Mouse (Mus musculus) naive thymus-derived CD4-positive, alpha-beta T cell, adult 2 months (primary cell): ENCODE measurements around the gene Sorbs1.
"Not testable (repeated sequence)": the region's sequence is repeated elsewhere in the genome, so short reads cannot be mapped to it uniquely, and the experiment has no call there.

Source experiments
- DNase-seq: peaks from one replicate; pipeline ENCODE4 v3.0.0-alpha.2; 2011; ENCODE audit warnings: low read depth

Gene Sorbs1

DNA sequence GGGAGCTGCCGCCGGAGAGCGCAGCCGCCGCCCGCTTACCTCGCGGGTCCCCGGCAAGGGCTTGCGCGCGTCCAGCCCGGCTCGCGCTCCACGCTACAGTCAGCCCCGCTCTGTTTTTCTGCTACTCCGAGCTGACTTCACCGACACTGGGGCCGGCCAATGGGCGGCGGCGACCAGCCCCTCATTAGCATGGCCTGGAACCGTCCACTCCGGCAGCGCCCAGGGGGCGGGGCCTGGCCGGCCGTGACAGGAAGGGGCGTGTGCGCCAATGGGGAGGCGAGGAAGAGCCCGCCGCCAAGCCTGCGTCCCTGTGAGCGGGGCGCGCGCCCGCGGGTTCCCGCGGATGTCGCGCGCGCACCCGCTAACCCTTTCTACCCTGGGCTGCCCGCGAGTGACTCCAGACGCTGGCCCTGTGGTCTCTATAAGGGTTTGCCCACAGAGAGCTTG, at the start of gene Sorbs1:
TSS of gene Sorbs1 (minus strand) at position 148 of the 447 bp plus-strand sequence.
- peak; percentile 96 for DNase-seq

- not testable (repeated sequence) for DNase-seq
Observed at GRCm38 (mm10) chr19:40561521-40561920, 47.9 kb upstream of the Sorbs1 start.

- DNase-seq = no peak
Observed at GRCm38 (mm10) chr19:40556029-40556428, 42.5 kb upstream of the Sorbs1 start.

DNA sequence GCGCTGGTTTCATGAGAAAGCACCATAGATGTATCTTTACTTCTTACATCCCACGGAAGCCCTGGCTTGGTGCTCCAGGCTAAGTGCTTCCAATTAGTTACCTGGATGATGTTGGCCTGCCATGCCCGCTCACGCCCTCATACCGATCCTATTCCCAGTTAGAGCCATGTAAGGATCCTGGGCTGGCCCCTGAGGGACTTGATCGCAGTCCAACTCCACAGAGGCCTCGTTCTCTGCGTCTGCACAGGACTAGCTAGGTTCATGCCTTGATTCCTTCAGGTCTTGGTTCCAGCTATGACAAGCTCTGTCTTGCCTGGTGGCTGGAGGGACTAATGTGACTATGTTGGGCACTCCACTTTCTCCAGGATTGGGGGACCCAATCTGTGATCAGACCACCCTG, 41.6 kb upstream of the Sorbs1 start:
- DNase-seq = no peak

DNA sequence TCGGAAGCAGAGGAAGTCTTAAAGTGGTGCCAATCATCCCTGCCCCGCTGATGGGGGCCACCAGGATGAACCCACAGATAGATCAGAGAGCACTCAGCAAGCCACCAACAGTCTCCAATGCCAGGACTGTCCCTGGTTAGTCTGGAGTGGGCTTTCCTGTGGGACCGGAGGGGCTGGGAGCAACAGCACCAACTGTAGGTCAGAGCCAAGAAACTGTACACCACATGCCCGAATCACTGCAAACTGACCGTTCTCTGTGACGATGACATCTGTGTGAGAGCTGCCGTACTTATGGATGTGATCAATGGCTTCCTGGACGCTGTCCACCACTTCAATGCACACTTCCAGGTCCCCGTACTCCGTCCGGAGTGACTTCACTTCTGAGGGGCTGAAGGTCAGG, 40.8 kb upstream of the Sorbs1 start:
- no peak for DNase-seq

DNA sequence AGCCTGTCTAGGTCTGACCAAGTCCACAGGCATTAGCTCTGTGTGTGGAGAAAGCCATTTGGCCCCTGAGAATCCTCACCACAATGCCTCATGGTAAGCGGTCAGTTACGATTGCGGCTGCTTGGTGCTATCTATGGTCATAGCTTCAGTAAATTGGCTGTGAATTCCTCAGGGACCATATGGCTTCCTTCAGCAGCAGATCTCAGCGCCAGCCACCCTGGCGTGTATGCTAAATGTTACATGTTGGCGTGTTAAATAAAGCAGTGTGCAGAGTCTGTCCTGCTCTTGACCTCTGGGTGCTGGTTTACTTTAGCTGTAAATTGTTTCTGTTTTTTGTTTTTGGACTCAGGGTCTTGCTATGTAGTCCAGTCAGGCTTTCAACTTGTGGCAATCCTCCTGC, 40.3 kb upstream of the Sorbs1 start:
- DNase-seq = no peak

DNA sequence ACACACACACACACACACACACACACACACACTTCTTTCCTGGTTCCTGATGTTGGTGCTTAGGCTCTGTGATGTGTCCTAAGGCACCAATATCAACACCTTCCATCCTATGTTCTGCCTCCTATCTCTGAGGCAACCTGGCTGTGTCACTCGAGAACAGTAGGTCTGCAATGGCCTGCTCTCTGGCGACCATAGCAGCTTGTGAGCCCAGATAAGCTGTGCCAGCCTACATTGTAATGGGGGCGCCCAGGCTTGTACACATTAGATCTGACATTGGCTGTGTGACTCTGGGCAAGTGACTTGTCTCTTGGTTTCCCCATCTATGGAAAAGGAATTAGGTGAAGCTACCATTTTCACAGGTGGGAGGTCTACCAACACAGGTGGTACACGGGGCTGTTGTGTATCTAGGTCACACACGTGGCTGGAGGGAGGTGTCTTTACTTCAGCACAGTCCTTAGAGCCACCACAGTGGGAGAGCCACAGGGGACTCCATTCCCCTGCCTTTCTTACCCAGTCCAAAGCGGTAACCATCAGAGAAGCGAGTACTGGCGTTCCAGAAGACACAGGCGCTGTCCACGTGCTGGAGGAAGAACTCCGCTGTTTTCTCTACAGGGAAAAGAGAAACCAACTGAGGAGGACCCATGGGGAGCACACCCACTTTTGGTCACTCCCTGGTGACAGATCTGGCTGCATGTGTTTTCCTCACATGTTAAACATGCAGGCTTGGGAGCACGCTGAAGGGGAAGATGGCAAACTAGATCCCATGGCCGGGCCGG, 39.6 kb upstream of the Sorbs1 start:
- DNase-seq = no peak

- DNase-seq = no peak
Observed at GRCm38 (mm10) chr19:40549516-40550135, 36.0 kb upstream of the Sorbs1 start.

GRCm38 (mm10) chr19:40548796-40549515, 35.4 kb upstream of the Sorbs1 start:
- no peak for DNase-seq

DNA sequence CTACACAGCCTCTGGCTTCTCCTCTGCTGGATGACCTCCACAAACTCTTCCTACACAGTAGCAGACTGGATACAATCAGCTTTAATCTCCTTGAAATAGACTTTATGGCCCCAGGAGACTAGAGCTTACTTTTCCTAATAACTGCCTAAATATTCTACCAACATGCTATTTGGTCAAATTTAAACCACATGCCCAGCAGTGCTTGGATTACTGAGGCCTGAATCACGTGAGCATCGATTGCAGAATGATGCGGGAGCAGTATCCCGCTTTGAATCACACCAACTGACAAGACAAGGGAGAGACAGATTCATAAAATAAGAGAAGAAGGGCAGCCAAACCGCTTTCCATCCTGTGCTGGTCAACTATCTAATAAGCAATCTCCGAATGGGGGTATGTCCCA, 34.8 kb upstream of the Sorbs1 start:
- no peak for DNase-seq

DNA sequence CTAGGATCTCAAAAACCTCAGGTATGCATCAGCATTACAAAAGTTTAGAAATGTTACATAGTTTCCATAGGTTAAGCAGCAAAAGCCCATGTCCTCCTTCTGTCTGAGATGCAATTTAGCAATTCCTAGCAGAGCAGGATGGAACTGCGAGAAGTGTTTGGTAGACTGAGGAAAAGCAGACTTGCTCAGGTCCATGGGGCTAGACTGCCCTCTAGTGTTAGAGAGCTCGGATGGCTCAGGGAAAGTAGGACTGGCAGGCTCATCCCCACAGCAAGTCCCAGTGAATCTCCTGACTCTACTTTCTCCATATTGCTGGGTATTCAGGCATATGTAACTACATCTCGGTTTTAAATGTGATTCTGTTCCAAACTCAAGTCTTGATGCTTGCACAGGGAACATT, 31.3 kb upstream of the Sorbs1 start:
- DNase-seq = peak; percentile 73

DNA sequence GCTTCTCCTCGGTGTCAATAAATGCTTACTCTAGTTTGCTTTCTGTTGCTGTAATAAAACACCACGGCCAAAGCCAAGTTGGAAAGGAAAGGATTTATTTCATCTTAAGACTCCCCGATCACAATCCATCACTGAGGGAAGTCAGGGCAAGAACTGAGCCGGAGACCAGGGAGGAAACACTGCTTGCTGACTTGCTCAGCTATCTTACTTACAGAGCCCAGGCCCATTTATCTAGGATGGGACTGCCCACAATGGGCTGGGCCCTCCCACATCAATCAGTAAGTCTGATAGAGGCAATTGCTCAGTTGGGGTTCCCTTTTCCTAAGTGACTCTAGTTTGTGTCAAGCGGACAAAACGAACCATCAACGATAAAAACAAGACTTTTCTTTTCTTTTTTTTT, 29.2 kb upstream of the Sorbs1 start:
- no peak for DNase-seq

GRCm38 (mm10) chr19:40536526-40536925, 22.9 kb upstream of the Sorbs1 start:
- DNase-seq = no peak

GRCm38 (mm10) chr19:40532525-40532924, 18.9 kb upstream of the Sorbs1 start:
- DNase-seq = no peak

DNA sequence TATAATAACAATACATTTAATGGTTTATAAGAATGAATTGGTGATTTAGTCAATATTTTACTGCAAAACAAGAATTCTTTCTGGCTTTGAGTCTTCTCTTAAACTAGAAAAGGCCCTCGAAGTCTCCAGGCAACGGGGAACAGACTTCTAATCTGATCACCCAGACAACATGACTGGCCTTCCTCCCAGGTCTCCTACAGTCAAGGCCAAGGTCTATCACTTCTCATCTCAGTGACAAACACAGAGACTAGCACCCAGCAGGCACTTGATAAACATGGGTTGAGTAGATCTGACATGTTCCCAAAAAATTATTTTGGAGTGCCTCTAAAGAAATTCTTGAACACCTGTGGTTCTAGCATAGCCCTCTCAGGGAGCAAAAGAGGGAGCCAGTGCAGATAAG, 16.7 kb upstream of the Sorbs1 start:
- DNase-seq = no peak

GRCm38 (mm10) chr19:40528254-40528653, 14.7 kb upstream of the Sorbs1 start:
- DNase-seq = no peak

DNA sequence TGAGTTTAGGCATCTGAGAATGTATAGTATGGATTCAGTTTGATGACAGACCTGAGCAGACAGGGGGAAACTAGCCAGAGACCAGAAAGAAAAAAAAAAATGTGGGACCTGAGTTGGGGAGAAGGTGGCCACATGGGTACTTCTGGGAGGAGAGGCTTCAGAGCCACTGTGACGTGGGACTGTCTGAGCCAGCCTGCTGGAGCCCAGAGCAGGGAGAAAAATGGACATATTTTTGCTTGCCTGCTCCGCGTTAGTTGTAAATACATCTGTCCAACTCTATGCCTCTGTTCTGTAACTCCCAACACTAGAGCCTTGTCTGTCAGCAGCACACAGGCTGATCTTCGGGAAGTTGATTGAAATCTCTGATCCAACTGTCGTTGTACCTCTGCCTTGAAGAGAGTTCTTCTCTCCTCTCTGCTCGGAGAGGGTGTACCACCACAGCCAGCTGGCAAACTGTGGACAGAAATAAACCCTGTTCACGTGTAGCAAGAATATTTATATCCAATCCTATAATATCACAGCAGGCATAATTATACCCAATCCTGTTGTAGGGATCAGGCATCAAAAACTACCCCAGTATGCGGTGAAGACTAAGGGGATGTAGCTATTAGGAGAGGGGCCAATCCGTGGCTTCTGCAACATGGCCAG, 12.9 kb upstream of the Sorbs1 start:
- no peak for DNase-seq

DNA sequence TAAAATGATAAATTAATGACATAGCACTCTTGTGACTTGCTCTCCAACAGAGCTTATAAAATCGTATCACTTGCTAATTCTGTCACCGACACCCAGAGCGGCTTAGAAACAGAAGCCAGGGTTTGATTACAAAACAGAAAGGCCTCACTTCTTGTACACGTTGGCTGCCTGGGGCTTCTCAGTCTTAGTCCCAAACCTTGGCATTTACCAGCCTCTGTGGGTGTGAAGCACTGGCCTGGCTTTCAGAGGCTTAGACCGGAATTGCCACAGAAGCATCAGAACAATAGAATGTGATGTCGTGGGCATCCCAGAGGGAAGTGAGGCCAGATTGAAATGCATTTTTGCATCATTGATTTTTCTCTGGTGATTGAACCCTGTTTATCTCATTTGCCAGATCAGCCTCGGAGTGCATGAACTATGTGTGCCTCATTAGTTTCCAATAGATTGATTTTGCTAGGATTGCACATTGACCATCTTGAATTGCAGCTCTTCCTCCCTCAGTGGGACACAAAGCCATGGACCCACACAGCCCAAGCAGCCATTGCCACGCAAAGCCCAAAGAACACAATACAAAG, 9.9 kb upstream of the Sorbs1 start:
- no peak for DNase-seq

GRCm38 (mm10) chr19:40520403-40520802, 6.8 kb upstream of the Sorbs1 start:
- DNase-seq = no peak

GRCm38 (mm10) chr19:40518706-40519105, 5.1 kb upstream of the Sorbs1 start:
- no peak for DNase-seq

- no peak for DNase-seq
Observed at GRCm38 (mm10) chr19:40515596-40515995, 2.0 kb upstream of the Sorbs1 start.

- DNase-seq = peak; percentile 18
Observed at GRCm38 (mm10) chr19:40514376-40514775, 797 bp upstream of the Sorbs1 start.
